Mouse (Mus musculus): ENCODE data around the gene Mypn.

Mypn gene

DNA sequence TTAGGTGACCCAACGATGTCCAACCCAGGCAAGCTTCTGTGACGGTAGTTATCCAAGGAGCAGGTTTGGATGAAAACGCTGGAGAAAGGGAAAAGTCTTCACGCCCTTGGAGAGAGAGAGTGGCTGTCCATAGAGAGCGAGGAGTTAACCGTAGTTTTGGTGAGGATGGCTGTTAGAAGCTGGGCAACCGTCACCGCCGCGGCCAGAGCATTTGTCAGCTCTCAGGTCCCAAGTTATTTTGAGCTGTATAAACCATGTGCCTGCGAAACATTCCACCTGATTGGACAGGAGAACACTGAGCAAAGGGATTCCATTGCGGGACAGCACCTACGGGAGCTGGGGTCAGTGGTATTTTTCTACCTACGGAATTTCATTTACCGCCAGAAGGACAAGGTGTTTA is at the start of gene Mypn:
TSS of gene Mypn (minus strand) at position 225 of the 400 bp plus-strand sequence.
- DNase-seq (ENCODE audit: low spot score in 2 of 2) = no peak

DNA sequence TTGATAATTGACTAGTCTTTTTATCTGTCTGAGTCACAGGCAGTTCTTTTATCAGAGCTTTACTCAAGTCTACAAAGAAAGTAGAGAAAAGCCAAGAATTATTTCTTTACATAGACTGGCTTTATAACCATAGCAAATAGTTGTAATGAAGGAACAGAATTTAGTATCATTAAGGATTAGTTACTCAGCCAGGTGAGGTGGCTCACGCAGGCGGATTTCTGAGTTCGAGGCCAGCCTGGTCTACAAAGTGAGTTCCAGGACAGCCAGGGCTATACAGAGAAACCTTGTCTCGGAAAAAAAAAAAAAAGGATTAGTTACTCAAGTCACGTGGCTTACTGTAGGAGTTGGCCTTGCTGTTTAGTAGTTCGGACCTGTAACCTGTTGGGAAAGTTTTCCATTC is 44.7 kb upstream of the Mypn start:
- no peak for DNase-seq (ENCODE audit: low spot score in 2 of 2)

DNA sequence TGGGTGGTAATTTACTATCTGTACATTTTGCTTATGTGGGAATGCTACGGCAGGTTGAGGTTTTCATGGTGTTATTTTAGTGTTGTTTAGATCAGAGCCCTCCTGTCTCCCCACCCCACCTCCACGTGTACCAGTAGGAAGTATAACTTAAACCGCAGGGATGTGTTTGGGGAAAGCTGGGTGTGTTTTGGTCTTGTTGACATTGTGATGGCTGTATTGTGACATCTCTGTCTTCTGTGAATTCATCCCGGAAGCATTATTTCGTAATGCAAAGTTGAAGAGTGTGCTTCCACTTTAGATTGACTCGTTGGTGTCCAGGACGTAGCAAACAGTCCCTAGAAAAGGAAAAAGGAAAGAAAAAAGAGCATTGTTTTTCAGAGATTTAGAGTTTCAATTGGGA is 43.7 kb upstream of the Mypn start:
- DNase-seq (ENCODE audit: low spot score in 2 of 2) = no peak

DNA sequence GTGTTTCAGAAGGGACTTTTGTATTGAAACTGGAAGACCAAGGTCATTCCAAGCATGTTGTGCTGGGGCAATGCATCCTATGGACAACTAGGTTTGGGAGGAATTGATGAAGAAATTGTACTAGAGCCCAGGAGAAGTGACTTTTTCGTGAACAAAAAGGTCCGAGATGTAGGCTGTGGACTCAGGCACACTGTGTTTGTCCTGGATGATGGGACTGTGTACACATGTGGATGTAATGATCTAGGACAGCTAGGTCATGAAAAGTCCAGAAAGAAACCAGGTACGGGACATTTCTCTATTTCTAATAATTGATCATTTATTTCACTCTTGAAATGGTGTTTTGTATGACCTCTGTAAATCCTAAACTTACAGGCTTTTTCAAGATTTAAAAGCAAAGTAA is 42.1 kb upstream of the Mypn start:
- DNase-seq (ENCODE audit: low spot score in 2 of 2) = no peak

DNA sequence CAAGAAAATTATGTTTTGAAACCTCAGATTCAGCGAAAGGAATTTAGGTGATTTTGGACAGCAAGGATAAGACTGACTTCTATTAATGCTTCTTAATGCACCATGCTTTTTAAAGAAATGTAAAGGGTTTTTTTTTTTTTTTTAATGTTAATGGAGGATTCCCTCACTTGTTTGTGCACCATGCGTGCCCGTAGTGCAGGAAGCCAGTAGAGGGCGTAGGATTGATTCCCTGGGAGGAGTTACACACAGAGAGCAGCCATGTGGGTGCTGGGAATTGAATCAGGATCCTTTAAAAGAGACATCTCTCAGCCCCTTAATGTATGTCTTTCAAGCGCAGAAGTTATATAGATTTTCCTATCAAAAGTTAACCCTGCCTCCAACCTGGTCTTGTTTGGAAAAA is 41.0 kb upstream of the Mypn start:
- DNase-seq (ENCODE audit: low spot score in 2 of 2) = no peak

DNA sequence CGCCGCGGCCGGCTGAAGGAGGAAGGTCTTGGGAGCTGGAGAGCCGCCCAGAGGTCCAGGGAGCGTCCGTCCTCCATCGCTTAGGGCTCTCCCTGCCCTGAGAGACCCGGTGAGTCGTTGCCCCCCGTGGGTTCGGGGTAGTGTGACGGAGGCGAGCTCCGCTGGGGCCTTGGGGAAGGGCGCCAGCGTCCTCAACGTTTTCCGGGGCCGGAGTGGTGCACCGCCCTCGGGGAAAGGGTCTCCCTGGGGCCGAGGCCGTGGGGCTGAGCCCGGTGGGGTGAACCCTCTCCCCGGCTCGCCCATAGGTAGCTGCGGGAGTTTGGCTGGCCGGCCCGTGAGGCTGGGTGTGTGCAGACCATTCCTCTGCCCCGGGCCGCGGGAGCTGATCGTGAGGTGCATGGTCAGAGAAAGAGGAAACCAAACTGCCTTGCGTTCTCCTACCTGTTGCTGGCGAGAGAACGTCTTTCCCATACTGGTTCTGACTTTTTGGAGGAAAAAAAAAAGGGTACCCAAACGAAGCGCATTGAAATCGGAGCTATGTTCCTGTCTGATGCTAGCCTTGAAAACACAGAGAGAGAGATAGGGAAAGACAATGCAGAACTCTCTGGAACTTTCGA is 40.4 kb upstream of the Mypn start:
- DNase-seq (ENCODE audit: low spot score in 2 of 2) = no peak

DNA sequence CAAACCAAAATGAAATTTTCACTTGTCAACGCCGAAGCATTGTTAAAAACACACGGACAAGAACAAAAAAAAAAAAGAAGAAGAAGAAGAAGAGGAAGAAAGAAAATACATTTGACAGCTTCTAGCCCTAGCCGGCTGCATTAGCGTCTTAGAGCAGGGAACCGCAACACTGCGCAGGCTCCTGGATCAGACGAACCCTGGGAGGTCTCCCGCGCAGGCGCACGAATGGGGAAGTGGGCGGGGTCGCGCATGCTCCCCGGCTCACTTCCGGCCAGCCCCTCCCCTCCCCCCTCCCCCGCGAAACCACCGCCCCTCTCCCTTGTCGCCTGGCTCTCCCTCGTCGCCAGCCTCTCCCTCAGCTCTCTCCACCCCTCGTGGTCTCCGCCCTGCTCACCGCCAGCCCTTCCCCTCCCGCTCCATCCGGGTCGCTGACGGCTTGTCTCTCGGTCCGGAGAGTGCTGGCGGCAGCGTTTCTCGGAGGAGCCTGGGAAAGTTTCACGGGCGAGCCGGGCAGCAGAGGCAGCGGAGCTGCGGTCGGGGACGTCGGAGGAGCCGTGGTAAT is 39.8 kb upstream of the Mypn start, which contains the start of gene Herc4:
TSS of gene Herc4 (plus strand) at position 318 of the 562 bp plus-strand sequence.
- peak; percentile 80 to 89 for DNase-seq (ENCODE audit: low spot score in 2 of 2)

DNA sequence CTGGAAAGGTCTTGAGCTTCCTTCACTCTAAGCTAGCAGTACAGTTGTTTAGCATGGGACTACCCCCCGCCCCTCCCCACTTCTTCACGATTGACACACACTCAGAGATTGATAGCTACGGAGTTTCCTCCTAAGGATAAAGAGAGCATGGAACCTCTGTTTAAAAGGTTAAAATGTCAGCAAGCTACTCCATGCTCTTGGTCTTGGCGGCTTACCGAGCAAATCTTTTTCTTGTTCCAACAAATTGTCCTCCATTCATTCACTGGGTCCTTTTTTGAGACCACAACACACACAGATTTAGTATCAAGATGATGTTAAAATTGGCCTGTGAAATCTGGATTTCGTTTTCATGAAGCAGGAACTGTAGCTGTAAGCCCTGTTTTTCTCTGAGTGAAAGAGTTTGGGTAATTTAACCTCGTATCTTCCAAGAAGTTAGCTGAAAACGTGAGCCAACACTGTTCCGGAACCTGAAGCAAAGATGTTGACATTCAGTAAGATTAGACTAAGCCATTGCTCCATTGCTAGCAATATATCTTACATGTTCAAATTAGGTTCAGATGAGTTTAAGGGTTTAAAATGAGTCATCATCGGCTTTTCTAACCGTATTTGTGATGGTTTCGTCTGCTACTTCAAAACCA is 39.2 kb upstream of the Mypn start:
- no peak for DNase-seq (ENCODE audit: low spot score in 2 of 2)

DNA sequence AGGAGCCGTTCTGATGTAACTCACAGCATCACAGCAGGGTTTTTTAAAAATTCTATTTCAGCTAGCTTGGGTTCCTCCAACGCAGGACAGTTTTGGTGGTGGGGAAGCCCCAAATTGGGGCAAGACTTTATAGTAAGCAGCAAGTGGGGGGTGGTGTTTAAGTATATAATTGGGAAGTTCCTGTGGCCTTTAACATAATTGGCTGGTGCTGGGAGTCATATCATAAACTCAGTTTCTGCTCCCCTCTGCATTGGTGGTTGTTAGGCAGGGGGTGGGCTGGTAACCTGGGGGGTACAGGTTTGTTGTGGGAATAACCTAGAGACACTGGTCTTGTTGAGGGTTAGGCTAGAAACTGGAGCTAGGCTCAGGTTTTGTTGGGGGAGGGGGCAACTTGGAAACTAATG is 37.1 kb upstream of the Mypn start:
- no peak for DNase-seq (ENCODE audit: low spot score in 2 of 2)

DNA sequence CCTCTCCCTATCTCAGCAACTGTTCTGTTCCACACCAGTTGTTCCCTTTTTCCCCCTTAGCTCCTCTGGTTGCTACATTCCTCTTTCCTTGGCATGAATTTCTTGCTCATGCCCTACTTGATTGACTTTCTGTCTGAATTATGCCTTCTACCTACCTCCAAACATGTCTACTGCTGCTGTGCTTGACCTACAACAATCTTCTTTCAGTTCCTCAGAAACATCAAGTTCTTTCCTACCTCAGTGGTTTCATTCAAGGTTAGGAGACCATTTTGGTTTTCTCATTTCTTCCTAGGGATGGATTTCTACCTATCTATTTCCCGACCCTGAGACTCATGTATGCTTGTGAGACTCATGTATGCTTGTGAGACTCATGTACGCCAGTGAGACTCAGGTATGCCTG is 36.1 kb upstream of the Mypn start:
- DNase-seq (ENCODE audit: low spot score in 2 of 2) = no peak

DNA sequence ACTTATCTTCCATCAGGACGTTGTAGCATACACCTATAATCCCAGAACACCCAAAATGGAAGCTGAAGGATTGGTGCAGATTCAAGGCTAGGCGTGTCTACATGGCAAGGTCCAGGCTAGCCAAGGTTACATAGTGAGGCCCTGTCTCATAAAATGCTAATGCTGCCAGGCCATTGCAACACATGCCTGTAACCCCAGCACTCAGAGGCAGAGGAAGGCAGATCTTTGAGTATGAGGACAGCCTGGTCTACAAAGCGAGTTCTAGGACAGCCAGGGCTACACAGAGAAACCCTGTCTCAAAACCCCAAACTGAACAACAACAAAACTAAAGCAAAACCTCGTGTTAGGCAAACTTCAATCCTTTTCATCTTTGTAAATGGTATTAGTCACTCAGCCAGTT is 34.3 kb upstream of the Mypn start:
- no peak for DNase-seq (ENCODE audit: low spot score in 2 of 2)

DNA sequence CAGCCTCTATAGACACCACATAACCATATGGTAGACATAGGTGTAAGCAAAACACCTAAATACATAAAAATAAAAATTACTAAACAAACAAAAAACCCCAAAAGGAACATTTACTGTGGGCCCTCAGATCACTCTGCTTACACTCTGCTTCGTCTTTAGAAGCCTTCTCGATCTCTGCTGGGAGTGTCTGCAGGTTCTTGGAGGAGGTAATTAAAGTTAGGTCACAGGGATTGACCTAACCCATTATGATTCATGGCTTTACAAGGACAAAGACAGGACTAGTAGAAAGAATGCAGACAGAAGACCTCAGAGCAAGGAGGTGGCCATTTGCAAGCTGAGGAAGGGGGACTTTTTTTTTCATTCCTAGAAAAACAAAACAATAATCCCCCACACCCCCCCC is 33.5 kb upstream of the Mypn start:
- no peak for DNase-seq (ENCODE audit: low spot score in 2 of 2)

DNA sequence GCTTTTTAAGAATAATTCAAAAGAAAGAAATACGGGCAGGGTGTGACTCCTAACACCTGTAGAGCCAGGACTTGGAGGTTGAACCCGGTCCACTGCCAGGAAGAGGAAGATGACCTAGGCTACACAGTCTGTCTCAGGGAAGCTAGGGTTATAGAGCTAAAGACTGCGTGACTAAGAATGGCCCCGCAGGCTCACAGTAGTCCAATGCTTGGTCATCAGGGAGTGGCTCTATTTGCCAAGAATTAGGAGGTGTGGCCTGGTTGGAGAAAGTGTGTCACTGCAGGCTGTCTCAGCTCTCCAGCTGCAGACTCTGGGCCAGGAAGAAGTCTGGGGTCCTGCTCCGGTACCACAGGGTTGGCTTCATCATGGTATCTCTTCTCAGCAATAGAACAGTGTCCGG is 32.9 kb upstream of the Mypn start:
- no peak for DNase-seq (ENCODE audit: low spot score in 2 of 2)

DNA sequence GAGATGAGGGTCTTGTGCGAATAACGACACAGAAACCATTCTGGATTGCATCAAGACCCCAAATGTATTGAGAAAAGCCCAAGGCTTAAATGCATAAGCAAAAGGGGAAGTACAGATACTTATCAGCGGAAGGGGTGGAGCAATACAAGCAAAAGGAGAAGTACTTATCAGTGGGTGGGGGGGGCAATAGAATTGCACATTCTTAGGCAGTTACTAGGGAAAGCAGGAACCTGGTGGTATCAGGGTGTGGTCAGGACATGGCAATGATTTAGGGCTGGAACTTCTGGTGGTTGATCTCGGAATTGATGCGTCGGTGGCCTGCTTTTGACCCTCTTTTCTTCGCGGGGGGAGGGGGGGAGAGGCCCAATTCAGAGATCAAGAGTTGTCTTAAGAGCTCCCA is 32.1 kb upstream of the Mypn start:
- no peak for DNase-seq (ENCODE audit: low spot score in 2 of 2)

DNA sequence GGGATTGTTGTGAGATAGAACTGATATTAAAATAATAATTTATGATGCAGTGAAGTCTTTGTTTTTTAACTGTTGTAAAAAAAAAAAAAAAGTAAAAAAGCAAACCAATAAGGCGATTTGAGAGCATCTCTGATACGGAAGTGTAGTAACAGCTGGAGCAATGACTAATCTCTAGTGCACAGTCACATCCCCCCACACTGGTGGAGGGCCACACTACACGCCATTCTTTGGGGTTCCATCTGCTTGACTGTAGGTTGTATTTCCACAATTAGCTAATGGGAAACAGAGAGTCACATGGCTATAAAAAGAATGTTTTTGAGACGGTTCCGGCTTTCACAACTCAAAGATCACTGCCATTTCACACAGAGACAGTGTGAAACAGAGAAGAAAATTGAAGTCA is 30.4 kb upstream of the Mypn start:
- DNase-seq (ENCODE audit: low spot score in 2 of 2) = no peak

DNA sequence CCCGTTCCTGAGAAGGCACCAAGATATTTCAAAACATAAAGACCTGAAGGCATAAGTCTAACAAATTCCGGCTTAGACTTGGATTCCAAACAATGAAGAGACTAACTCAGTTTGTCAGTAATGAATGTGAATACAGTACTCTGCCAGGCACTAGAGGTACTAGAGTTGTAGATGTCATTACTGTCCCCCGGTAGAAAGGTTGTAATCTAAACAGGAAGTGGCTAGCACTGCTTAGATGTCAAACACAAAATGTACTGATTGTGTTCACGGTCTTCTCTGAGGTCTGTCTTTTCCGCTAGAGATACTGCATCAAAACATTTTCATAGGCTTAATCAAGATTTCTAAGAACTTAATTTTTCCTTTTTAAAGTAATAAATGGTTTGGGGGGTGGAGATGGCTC is 27.9 kb upstream of the Mypn start:
- DNase-seq (ENCODE audit: low spot score in 2 of 2) = no peak

DNA sequence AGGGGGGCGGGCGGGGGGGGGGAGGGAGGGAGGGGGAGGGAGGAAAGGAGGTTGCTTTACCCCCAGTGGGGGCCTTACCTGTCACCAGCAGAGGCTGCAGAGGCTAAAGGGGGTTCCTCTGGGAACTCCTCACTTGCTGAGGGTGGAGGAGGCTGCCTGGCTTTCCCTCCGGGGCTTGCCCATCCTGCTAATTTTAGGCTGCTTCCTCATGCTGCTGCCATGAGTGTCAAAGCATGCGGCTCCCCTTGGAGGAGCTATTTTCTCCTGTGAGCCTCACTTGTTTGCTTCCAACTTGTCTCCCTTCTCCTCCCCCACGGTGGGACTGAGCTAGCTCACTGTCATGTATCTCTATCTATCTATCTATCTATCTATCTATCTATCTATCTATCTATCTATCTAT is 27.1 kb upstream of the Mypn start:
- DNase-seq (ENCODE audit: low spot score in 2 of 2) = no peak

DNA sequence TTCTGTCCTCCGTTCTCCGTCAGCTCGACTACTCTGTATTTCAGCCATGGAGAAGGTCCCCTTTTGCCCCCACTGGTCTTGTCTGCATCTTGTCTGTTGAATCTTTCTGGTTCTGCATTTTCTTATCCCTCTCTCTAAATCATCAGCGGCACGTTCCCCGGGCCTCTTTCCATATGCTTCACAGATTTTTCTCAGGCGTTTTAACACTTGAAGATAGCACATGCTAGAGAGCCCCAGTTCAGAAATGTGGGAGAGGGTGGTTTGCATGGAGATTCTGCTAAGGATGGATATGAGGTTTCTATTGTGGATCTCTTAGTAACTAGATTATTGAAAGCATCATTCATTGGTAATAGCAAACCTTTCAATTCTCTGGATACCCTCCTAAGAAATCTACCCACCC is 26.5 kb upstream of the Mypn start:
- no peak for DNase-seq (ENCODE audit: low spot score in 2 of 2)

DNA sequence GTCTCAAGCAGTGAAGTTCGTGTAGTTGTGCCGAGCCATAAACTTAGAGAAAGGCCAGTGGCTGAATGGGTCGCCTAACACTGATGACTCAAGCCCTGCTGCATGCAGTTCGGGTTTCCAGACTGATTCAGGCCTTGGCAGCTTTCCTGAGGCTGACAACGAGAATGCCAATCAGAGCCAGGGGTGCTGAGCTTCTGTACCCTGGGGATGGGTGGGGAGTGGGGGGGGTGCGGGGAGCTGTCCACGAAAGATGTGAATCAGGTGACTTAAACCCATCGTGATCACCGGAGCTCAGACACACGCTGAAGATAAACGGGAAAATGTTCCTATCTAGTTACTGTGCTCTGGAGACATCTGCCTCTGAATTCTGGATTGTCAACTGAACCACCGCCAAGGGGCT is 20.6 kb upstream of the Mypn start:
- no peak for DNase-seq (ENCODE audit: low spot score in 2 of 2)

DNA sequence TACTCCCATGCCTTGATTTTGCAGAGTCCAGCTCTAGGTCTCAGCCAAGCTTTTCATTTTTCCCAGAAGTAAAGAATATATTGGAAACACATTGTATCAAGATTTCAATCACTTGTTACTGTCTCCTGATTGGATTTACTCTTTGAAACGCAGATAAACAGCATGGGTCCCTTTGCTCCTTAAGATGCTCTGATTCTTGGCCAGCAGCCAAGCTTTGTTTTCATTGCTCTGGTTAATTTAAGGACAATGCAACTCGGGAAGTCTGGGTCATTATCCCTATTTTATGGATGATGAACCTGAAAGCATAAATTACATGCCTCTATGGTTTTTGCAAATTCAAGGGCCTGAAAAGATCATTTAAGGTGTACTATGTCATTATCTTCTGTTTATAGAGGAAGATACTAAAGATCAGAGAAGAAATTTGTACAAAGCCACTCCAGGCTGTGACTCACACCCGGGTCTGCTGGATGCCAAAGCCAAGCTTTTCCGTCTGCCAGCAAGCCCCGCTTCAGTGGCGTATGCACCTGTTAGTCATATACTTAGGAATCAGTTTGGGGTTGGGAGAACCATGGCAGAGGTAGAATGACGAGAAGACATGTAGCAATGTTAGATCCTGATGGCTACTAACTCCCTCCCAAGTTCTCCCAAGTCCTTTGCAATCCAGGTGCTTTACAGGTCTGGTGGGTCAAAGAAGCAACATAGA is 17.5 kb upstream of the Mypn start:
- DNase-seq (ENCODE audit: low spot score in 2 of 2) = no peak

DNA sequence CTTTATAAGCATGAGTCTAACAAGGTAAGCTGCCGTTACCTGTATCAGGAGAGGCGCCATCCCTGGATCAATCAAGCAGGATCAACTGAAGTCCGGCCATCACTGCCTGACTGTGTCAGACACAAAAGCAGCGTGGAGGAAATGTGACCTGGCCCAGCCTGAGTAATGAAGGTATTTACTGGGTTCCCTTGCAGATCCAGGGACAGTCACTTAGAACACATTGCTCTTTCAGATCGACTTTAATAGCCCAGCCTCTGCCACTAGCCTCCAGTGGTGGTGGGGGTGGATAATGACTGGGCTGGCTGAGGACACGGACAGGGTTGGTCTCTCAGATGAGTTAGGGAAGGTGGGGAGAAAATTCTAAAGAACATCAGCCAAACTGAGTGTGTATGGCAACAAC is 5.1 kb upstream of the Mypn start:
- DNase-seq (ENCODE audit: low spot score in 2 of 2) = no peak

DNA sequence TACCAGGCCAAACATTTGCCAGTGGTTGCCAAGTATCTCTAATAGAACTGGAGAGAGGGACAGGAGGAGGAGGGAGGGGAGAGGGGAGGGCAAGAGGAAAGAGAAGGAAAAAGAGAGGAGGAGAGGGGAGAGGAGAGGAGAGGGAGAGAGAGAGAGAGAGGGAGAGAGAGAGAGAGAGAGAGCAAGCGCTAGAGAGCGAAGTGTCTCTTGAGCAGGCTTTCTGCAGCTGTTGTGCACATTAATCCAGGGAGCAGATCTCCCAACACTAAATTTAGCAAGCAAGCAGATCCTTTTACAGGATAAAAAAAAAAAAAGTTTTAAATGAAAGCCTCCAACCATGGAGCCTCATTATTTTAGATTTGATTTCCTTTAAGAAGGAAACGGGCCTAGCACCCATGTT is 750 bp downstream of the Mypn start:
- no peak for DNase-seq (ENCODE audit: low spot score in 2 of 2)

DNA sequence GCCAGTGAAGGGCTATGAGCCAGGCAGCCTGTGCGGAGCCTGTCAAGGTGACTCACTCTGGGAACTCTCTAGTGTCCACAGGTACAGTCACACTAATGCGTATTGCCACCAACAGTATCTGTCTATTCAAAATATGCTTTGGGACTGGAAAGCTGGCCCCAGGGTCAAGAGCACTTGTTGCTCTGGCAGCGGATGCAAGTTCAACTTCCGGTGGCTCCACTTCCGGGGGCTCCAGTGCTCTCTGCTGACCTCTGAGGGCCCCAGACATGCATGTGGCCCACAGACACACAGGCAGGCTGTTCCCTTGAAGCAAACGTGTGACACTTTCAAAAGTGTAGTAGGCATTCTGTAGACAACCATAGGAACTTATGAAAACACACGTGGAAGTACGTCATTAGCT is 2.2 kb downstream of the Mypn start:
- DNase-seq (ENCODE audit: low spot score in 2 of 2) = no peak
